Mouse (Mus musculus) ES-Bruce4 (cell line): ENCODE data around the gene Pdp2.

Experiments used
- CTCF ChIP-seq: IDR thresholded peaks from one replicate; pipeline ENCODE4 v1.8.1; 2011; ENCODE audit warnings: low read depth, low read length
- EP300 ChIP-seq: IDR thresholded peaks from 2 replicates; pipeline ENCODE4 v1.6.1; 2011; ENCODE audit warnings: low read depth, low read length; ENCODE audit not compliant: insufficient read depth
- POLR2A ChIP-seq: IDR thresholded peaks from one replicate; pipeline ENCODE4 v1.8.1; 2011; ENCODE audit warnings: low read length; ENCODE audit not compliant: insufficient read depth

GRCm38 (mm10) chr8:104576820-104577219 is 14.4 kb upstream of the Pdp2 start:
- TF ChIP-seq CTCF (no peak), POLR2A (no peak), EP300 (no peak)
